Mouse (Mus musculus) heart, embryonic 11.5 days (tissue): ENCODE measurements around the gene Fam83e. TPM values are rescaled to one million over a fixed set of nuclear protein-coding genes. Genes with fewer than 3 reads are reported as not detected.

Experiments used
- ATAC-seq: fragments of 200-750 bp; cut with Nextera tagmentation; replicated peaks from 2 replicates; pipeline ENCODE4 v1.8.0; 2017; ENCODE audit warnings: moderate library complexity; ENCODE audit not compliant: insufficient number of reproducible peaks, low FRiP score, low TSS enrichment
- H3K27ac ChIP-seq: fragments of 300-500 bp; sonication (generic); 2 replicates; pipeline ENCODE4 v1.5.1; 2014; ENCODE audit warnings: mild to moderate bottlenecking, low read depth, low read length
- H3K27me3 ChIP-seq: fragments of 300-500 bp; sonication (generic); 2 replicates; pipeline ENCODE4 v1.6.1; 2014; ENCODE audit warnings: mild to moderate bottlenecking, low read length, mixed read lengths; ENCODE audit not compliant: control insufficient read depth, insufficient read depth
- H3K36me3 ChIP-seq: fragments of 300-500 bp; sonication (generic); 2 replicates; pipeline ENCODE4 v1.6.1; 2014; ENCODE audit warnings: mild to moderate bottlenecking, low read length, moderate library complexity, mixed read lengths; ENCODE audit not compliant: control insufficient read depth, insufficient read depth
- H3K4me1 ChIP-seq: fragments of 300-500 bp; sonication (generic); 2 replicates; pipeline ENCODE4 v1.6.1; 2014; ENCODE audit warnings: low read length; ENCODE audit not compliant: control insufficient read depth, insufficient read depth
- H3K4me2 ChIP-seq: fragments of 300-500 bp; sonication (generic); 2 replicates; pipeline ENCODE4 v1.6.1; 2014; ENCODE audit warnings: mild to moderate bottlenecking, moderate library complexity
- H3K4me3 ChIP-seq: fragments of 300-500 bp; sonication (generic); 2 replicates; pipeline ENCODE4 v1.5.1; 2014; ENCODE audit warnings: low read depth, low read length
- H3K9ac ChIP-seq: fragments of 300-500 bp; sonication (generic); 2 replicates; pipeline ENCODE4 v1.6.1; 2014; ENCODE audit warnings: mild to moderate bottlenecking, low read depth, low read length, moderate library complexity
- H3K9me3 ChIP-seq: fragments of 300-500 bp; sonication (generic); replicated peaks from 2 replicates; pipeline ENCODE4 v1.6.1; 2016; ENCODE audit warnings: low read length; ENCODE audit not compliant: control insufficient read depth
- WGBS: fragments of 180-500 bp; shearing (Covaris S2); extraction: QIAGEN DNeasy Blood & Tissue Kit; methylation state at CpG from one replicate; pipeline ENCODE4 v1.1.7; 2014; ENCODE audit not compliant: insufficient replicate concordance; 5-methylcytosine and 5-hydroxymethylcytosine counted together
- polyA plus RNA-seq: library from polyadenylated mRNA; unstranded; fragments of >200 nt; fragmentation: Nextera tagmentation; extraction: Ambion mirVana; gene quantifications from 2 replicates; pipeline ENCODE4 v1.2.1, GENCODE M21; 2014

The Fam83e gene
- polyA plus RNA-seq, 1 experiment from 2014 or later = 0.67 TPM

DNA sequence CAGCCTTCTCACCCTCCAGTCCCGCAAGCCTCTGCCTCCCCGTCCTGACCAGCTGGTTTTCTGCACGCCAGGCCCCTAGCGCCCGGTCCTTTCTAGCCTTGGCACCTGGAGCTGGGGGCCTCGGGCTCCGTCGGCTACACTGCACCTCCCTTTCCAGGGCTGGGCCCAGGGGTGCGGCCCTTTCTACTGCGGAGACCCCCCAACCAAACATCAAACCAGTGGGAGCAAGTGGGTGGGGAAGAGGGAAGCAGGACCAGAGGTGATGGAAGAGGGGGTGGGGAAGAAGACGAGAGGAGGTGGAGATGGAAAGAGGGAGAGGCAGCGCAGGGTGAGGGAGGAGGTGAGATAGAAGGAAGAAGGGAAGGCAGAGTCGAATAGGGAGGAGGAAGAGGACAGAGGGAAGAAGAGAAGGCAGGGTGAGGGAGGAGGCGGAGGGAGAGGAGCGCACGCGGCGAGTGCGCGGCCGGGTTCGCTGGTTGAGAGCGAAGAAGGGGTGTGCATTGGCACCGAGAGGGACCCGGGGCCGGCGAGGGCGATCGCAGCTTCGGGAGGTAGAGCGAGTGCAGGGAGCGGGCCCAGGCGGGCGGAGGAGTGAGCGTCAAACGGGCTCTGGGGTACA, 21.4 kb upstream of the Fam83e start, which contains the start of gene Car11:
Gene Car11 (plus strand): TSS at position 321 of the 619 bp plus-strand sequence.
- no peak for ATAC-seq
- H3K36me3 ChIP-seq = no peaks in the 10 kb centered on the region
- H3K9me3 ChIP-seq = no peaks in the 10 kb centered on the region
- peaks cover 29% of the 10 kb centered on the region for H3K27me3 ChIP-seq
- H3K27ac ChIP-seq = no peak within 1 kb of the TSS
- peak within 1 kb of the TSS; percentile 54 for H3K9ac ChIP-seq
- H3K4me3 ChIP-seq = peak within 1 kb of the TSS; percentile 46
- peak within 1 kb of the TSS; percentile 84 for H3K4me2 ChIP-seq
- WGBS = 2% methylated on average over 36 of the region's 36 CpGs
- peaks cover 18% of the 10 kb centered on the region for H3K4me1 ChIP-seq

DNA sequence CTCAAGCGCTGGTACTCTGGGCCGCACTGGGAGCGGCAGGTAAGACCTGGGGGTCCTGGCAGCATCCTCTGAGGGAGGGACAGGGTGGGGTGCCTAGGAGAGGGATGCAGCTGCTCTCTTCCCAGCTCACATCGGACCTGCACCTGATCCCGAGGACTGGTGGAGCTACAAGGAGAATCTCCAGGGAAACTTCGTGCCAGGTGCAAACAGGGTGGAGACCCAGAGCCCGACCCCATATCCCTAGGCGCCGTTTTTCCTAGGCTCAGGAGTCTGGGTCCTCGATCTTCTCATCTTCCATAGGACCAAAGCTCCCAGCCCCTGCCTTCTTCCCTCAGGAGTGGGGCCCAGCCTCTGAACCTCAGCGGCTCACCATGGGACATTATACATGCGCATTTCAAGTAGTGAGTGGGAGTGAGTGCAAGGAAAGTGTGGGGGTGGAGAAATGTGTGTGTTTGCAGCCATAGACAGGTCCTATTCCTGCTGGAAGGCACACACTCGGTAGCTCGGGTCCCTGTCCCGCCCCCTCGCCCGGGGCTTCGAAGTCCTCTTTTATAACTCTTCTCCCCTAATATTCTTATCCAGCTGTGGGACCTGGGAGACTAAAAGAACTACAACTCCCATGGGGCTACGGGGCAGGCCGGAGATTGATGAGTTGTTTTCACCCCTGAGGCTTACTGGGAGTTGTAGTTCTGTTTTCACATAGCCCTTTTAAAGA, 20.6 kb upstream of the Fam83e start:
- Histone ChIP-seq H3K27me3 (peaks cover 29% of the 10 kb centered on the region), H3K4me1 (peaks cover 18% of the 10 kb centered on the region), H3K9me3 (no peaks in the 10 kb centered on the region), H3K36me3 (no peaks in the 10 kb centered on the region), H3K4me2 (peak overlapping the region; percentile 84), H3K4me3 (peak overlapping the region; percentile 46), H3K9ac (peak overlapping the region; percentile 54), H3K27ac (no peak overlapping the region)
- ATAC-seq = no peak
- under 1% methylated on average over 20 of the region's 20 CpGs for WGBS

DNA sequence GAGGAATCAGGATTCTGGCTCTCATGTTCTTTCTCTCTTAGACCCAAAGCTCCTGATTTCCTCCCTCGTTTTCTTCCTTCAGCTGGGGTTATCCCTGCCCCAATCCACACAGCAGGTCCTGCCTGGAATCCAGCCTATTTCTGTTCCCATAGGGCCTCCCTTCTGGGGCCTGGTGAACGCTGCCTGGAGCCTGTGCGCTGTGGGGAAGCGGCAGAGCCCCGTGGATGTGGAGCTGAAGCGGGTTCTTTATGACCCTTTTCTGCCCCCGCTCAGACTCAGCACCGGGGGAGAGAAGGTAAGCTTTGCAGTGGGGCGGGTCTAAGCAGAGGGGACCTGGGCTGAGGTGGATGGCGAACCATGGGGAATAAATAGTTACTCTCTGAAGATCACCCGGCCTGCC, 19.9 kb upstream of the Fam83e start:
- Histone ChIP-seq H3K4me2 (peak overlapping the region; percentile 84), H3K4me1 (peaks cover 22% of the 10 kb centered on the region), H3K9ac (no peak overlapping the region), H3K9me3 (no peaks in the 10 kb centered on the region), H3K4me3 (0 out of 2 replicates have a peak overlapping the region, but pooled peaks have one; percentile 11), H3K27ac (0 out of 2 replicates have a peak overlapping the region, but pooled peaks have one; percentile 13), H3K36me3 (no peaks in the 10 kb centered on the region), H3K27me3 (peaks cover 29% of the 10 kb centered on the region)
- ATAC-seq = no peak
- WGBS = 29% methylated on average over 11 of the region's 11 CpGs

DNA sequence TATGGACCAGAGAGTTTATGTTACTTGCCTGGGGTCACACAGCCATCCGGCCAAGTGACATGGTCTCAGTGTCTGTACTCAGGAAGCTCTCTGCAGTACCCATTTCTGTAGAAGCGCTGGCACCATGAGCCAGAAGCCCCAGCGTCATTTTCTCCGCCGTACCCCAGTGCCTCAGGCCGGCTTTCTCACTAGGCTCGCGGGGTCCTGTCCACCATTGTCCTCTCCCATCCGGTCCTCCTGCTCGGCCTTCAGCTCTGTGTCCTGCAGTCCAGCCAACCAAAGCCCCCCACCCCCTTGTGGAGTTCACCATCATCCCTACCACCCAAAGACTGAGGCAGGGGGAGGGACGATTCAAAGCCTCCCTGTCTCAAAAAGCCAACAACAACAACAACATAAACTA, 19.4 kb upstream of the Fam83e start:
- Histone ChIP-seq H3K9ac (no peak overlapping the region), H3K36me3 (no peaks in the 10 kb centered on the region), H3K27me3 (peaks cover 29% of the 10 kb centered on the region), H3K27ac (no peak overlapping the region), H3K4me3 (no peak overlapping the region), H3K4me1 (peaks cover 24% of the 10 kb centered on the region), H3K9me3 (no peaks in the 10 kb centered on the region), H3K4me2 (peak overlapping the region; percentile 84)
- no peak for ATAC-seq
- 80% methylated on average over 11 of the region's 11 CpGs for WGBS

DNA sequence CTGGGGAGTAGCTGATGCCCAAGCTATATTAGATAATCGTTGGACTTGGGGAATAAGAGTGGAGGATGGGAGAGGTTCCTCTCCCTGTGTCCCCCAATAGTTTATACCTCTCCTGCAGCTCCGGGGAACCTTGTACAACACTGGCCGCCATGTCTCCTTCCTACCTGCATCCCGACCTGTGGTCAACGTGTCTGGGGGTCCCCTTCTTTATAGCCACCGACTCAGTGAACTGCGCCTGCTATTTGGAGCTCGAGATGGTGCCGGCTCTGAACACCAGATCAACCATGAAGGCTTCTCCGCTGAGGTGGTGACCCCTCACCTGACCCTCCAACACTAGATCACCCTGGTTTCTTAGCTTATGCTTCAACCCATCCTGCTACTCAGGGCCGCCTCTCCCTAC, 18.7 kb upstream of the Fam83e start:
- no peaks in the 10 kb centered on the region for H3K9me3 ChIP-seq
- H3K36me3 ChIP-seq = no peaks in the 10 kb centered on the region
- no peak overlapping the region for H3K9ac ChIP-seq
- 88% methylated on average over 11 of the region's 11 CpGs for WGBS
- H3K4me2 ChIP-seq = no peak overlapping the region
- H3K4me1 ChIP-seq = peaks cover 27% of the 10 kb centered on the region
- no peak overlapping the region for H3K27ac ChIP-seq
- H3K4me3 ChIP-seq = no peak overlapping the region
- ATAC-seq = no peak
- H3K27me3 ChIP-seq = peaks cover 29% of the 10 kb centered on the region

DNA sequence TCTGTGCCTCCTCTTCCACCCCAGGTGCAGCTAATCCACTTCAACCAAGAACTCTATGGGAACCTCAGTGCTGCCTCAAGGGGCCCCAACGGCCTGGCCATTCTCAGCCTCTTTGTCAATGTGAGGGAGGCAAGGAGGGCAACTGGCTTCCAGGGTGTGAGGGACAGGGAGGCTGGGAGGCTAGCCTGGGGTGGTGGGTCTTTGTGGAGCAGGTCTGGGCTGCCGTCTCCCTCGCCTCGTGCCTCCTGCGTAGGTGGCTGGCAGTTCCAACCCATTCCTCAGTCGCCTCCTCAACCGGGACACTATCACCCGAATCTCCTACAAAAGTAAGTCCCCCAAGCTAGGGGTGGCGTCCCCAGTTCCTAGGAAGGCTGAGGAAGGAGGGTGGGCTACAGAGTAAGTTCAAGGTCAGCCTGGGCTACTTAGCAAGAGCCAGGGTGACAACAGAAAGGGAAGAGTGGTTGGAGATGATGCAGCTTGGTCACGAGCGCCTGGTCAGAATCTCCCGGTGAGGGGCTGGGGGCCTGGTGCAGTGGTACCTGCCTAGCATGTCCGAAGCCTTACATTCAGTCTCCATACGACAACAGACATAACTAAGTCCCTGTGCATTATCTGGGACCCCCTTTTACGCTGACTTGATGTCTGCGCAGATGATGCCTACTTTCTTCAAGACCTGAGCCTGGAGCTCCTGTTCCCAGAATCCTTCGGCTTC, 18.0 kb upstream of the Fam83e start:
- no peak overlapping the region for H3K9ac ChIP-seq
- no peak overlapping the region for H3K27ac ChIP-seq
- no peak overlapping the region; the same call in 1 of the 2 replicates for H3K4me2 ChIP-seq
- no peaks in the 10 kb centered on the region for H3K9me3 ChIP-seq
- no peaks in the 10 kb centered on the region for H3K36me3 ChIP-seq
- ATAC-seq = no peak
- no peak overlapping the region for H3K4me3 ChIP-seq
- peaks cover 27% of the 10 kb centered on the region for H3K27me3 ChIP-seq
- peaks cover 33% of the 10 kb centered on the region for H3K4me1 ChIP-seq
- WGBS = 83% methylated on average over 17 of the region's 17 CpGs

DNA sequence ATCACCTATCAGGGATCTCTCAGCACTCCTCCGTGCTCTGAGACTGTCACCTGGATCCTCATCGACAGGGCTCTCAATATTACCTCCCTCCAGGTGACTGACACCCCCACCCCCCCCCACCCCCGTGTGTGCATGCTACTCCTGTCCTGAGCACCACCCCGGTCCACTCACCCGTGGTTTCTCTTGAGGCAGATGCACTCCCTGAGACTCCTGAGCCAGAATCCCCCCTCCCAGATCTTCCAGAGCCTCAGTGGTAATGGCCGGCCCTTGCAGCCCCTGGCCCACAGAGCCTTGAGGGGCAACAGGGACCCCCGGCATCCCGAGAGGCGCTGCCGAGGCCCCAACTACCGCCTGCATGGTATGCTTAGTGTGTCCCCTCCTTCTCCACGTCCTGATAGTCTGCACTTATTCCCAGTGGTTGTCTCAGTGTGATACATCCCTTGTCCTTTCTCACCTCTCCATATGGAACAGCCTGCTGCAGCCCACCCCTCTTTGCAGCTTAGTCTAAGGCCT, 17.4 kb upstream of the Fam83e start:
- no peaks in the 10 kb centered on the region for H3K36me3 ChIP-seq
- peak overlapping the region; percentile 70 for H3K27ac ChIP-seq
- H3K4me1 ChIP-seq = peaks cover 39% of the 10 kb centered on the region
- H3K4me2 ChIP-seq = peak overlapping the region; percentile 97
- H3K9ac ChIP-seq = peak overlapping the region; percentile 54; the same call in 1 of the 2 replicates
- ATAC-seq = no peak
- H3K9me3 ChIP-seq = no peaks in the 10 kb centered on the region
- WGBS = 47% methylated on average over 12 of the region's 12 CpGs
- H3K27me3 ChIP-seq = peaks cover 21% of the 10 kb centered on the region
- peak overlapping the region; percentile 71 for H3K4me3 ChIP-seq

DNA sequence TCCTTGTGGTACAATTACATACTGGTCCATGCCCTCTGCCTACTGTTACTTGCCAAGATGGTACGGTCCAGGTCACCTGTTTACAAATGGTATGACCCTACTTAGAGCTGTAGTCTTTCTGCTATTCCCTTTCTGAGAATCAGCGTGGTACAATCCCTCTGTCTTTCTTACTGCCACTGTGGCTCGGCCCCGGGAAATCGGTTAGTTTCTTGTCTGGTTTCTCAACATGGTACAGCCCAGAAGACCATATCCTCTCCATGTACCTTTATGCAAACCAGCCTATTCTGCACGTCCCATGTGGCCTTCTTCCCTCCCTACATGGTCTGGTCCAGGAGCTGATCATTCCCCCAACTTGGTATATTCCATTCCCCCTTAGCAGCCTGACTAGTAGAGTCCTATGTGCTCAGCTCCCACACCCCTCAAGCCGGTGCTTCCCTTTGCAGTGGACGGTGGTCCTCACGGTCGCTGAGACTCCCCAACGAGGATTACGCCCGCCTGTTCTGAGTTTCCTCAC, 16.9 kb upstream of the Fam83e start:
- ATAC-seq = 0 out of 2 replicates have a peak, but pooled peaks have one; percentile 16
- Histone ChIP-seq H3K27ac (peak overlapping the region; percentile 70), H3K9me3 (no peaks in the 10 kb centered on the region), H3K36me3 (no peaks in the 10 kb centered on the region), H3K4me1 (peaks cover 42% of the 10 kb centered on the region), H3K4me2 (peak overlapping the region; percentile 97), H3K9ac (peak overlapping the region; percentile 54), H3K27me3 (peaks cover 16% of the 10 kb centered on the region), H3K4me3 (peak overlapping the region; percentile 71)
- WGBS = 1% methylated on average over 13 of the region's 13 CpGs
